Mouse (Mus musculus): ENCODE data around the gene Taf6l.

Gene Taf6l

GRCm38 (mm10) chr19:8786008-8786781 lies at the start of gene Taf6l:
TSS of gene Taf6l (minus strand) at chr19:8786417.
- peak; percentile 95 for DNase-seq

- DNase-seq: no peak
Measured at GRCm38 (mm10) chr19:8832971-8833370, 46.8 kb upstream of the Taf6l start.

GRCm38 (mm10) chr19:8831262-8831661 lies 45.0 kb upstream of the Taf6l start:
- no peak for DNase-seq

GRCm38 (mm10) chr19:8830664-8831063 lies 44.4 kb upstream of the Taf6l start:
- DNase-seq: no peak

GRCm38 (mm10) chr19:8829660-8830059 lies 43.4 kb upstream of the Taf6l start, which contains the start of gene AC129217.1:
TSS of gene AC129217.1 (plus strand) at chr19:8829773.
- DNase-seq: no peak

- DNase-seq: no peak
Measured at GRCm38 (mm10) chr19:8822696-8823095, 36.5 kb upstream of the Taf6l start.

GRCm38 (mm10) chr19:8821146-8821545 lies 34.9 kb upstream of the Taf6l start:
- no peak for DNase-seq

- peak; percentile 80 for DNase-seq
Measured at GRCm38 (mm10) chr19:8820424-8820956, 34.3 kb upstream of the Taf6l start.

GRCm38 (mm10) chr19:8819596-8820423 lies 33.6 kb upstream of the Taf6l start, which contains the start of gene Hnrnpul2:
TSS of gene Hnrnpul2 (plus strand) at chr19:8820010.
- peak; percentile 97 for DNase-seq

GRCm38 (mm10) chr19:8818801-8819595 lies 32.8 kb upstream of the Taf6l start, which contains the start of gene Ttc9c:
TSS of gene Ttc9c (minus strand) at chr19:8819333.
- peak; percentile 95 for DNase-seq

GRCm38 (mm10) chr19:8818301-8818798 lies 32.1 kb upstream of the Taf6l start:
- no peak for DNase-seq

- DNase-seq: no peak
Measured at GRCm38 (mm10) chr19:8817001-8817400, 30.8 kb upstream of the Taf6l start.

- DNase-seq: no peak
Measured at GRCm38 (mm10) chr19:8815812-8816211, 29.6 kb upstream of the Taf6l start.

GRCm38 (mm10) chr19:8806810-8807209 lies 20.6 kb upstream of the Taf6l start:
- no peak for DNase-seq

GRCm38 (mm10) chr19:8803879-8804660 lies 17.9 kb upstream of the Taf6l start:
- DNase-seq: no peak

GRCm38 (mm10) chr19:8803204-8803780 lies 17.1 kb upstream of the Taf6l start:
- DNase-seq: no peak

GRCm38 (mm10) chr19:8802130-8802821 lies 16.1 kb upstream of the Taf6l start, which contains the start of gene Zbtb3:
TSS of gene Zbtb3 (plus strand) at chr19:8802555.
- DNase-seq: peak; percentile 97

GRCm38 (mm10) chr19:8798947-8799315 lies 12.7 kb upstream of the Taf6l start:
- DNase-seq: no peak

GRCm38 (mm10) chr19:8798264-8798946 lies 12.2 kb upstream of the Taf6l start, which contains the start of gene Polr2g:
TSS of gene Polr2g (minus strand) at chr19:8798577.
- DNase-seq: peak; percentile 93

GRCm38 (mm10) chr19:8790171-8790570 lies 4.0 kb upstream of the Taf6l start:
- DNase-seq: no peak

Data from liver (tissue).